Mouse (Mus musculus): ENCODE results near the gene Gm9887. TPM values are rescaled to one million over a fixed set of nuclear protein-coding genes. Genes with fewer than 3 reads are reported as not detected.

Gm9887 gene
- 1.4 and 1.9 TPM in 2 replicates for polyA plus RNA-seq (2015; fragmentation: Nextera tagmentation; extraction: Ambion mirVana)

DNA sequence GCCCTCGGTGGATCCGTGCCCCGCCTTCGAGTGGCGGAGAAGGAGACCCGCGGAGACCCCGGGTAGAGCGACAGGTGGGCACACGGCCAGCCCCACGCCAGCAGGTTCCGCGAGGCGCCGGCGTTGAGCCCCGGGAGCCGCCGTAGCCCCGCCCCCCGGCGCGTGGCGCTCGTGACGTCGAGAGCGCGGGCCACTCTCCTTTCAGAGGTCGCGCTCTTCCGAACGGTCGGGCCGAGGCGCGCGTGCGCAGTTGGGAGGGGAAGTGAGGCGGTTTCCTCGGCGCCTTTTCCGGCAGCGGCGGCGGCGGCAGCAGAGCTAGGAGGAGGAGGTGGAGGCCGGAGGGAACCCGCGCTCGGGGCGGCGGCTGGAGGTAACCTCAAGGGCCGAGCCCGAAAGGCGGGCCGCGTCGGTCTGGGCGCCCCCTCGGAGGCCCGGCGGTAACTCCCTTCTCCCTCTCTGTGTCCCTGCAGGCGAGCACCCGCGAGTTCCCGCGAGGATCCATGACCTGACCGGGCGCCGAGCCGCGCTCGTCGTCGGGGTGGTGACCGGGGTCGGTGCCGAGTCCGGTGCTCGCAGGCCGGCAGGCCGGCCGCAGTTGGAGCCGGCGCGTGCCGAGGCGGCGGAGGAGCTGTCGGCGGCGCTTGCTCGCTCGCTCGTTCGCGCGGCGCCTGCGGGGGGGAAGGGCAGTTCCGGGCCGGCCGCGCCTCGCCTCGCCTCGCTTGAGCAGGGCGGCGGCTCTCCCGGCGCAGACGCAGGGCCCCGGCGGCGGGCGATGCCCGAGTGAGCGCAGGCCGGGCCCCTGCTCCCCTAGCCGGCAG is at the start of gene Gm9887, which contains the start of gene Arf6:
Gene Gm9887, minus strand, starts transcription at position 605 of the 818 bp plus-strand sequence.
Gene Arf6, plus strand, starts transcription at position 297 of the 818 bp plus-strand sequence.

DNA sequence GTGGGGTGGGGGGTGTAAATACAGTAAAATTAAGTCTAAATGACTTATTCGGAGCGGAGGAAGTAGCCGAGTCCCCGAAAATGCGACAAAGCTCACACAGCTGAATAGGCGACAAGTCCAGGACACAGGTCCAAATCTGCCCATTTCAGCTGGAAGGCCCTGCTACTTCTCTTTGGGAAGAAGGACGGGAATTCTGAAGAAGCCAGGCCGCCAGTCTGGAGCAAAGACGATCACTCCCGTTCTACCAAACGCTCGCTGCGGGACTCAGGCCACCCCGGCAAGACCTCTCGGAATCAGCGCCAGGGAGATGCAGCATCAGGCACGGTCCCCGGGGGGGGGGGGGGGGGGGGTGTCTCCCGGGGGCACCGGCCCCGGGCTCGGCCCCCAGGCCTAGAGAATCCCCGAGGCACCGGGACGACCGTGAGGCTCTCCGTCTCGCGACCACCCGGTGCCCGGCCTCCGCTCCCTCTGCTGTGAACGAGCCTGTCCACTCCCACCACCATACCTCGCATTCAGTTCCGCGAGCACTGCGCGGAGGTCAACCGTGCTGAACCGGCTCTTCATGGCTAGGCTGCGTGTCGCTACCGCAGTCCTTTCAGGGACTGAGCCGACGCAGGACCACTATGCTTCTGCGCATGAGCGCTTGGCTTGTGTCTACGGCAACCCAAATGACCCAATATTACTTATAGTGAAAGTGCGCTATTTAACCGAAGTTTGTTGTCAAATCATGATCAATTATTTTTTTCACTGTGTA is 15.5 kb downstream of the Gm9887 start, which contains the start of gene Nemf:
Gene Nemf, minus strand, starts transcription at position 620 of the 754 bp plus-strand sequence.

Small RNA genes lying within 50 kb of the gene (microRNA-seq; reads per million reads assigned to microRNA genes)
- gene Gm47299 (ENCODE audit: borderline replicate concordance, insufficient number of aligned reads) (not detected), gene Gm47305 (ENCODE audit: borderline replicate concordance, insufficient number of aligned reads) (not detected)

Other genes with a start within 250 kb of the Gm9887 start
- 2,181 and 2,681 TPM in 2 replicates for gene Rps29, start 213.3 kb downstream of the Gm9887 start, polyA plus RNA-seq (2015; fragmentation: Nextera tagmentation; extraction: Ambion mirVana)
- gene Lrr1, start 203.6 kb downstream of the Gm9887 start, polyA plus RNA-seq (2015; fragmentation: Nextera tagmentation; extraction: Ambion mirVana): 7.7 and 9.0 TPM in 2 replicates
- gene Rpl36al, start 188.4 kb downstream of the Gm9887 start, polyA plus RNA-seq (2015; fragmentation: Nextera tagmentation; extraction: Ambion mirVana): 1,088 and 1,116 TPM in 2 replicates
- gene Mgat2, start 188.3 kb downstream of the Gm9887 start, polyA plus RNA-seq (2015; fragmentation: Nextera tagmentation; extraction: Ambion mirVana): 66.5 and 81.9 TPM in 2 replicates
- gene Gm49383, start 175.4 kb downstream of the Gm9887 start, polyA plus RNA-seq (2015; fragmentation: Nextera tagmentation; extraction: Ambion mirVana): 8.2 and 10.2 TPM in 2 replicates
- gene Dnaaf2, start 174.0 kb downstream of the Gm9887 start, polyA plus RNA-seq (2015; fragmentation: Nextera tagmentation; extraction: Ambion mirVana): 3.0 and 7.4 TPM in 2 replicates
- gene Gm49384, start 168.2 kb downstream of the Gm9887 start, polyA plus RNA-seq (2015; fragmentation: Nextera tagmentation; extraction: Ambion mirVana): 6.6 and 8.1 TPM in 2 replicates
- gene Pole2, start 144.3 kb downstream of the Gm9887 start, polyA plus RNA-seq (2015; fragmentation: Nextera tagmentation; extraction: Ambion mirVana): 8.6 and 11.1 TPM in 2 replicates
- gene Klhdc1, start 131.3 kb downstream of the Gm9887 start, polyA plus RNA-seq (2015; fragmentation: Nextera tagmentation; extraction: Ambion mirVana): 37.6 and 40.8 TPM in 2 replicates
- gene Klhdc2, start 75.8 kb downstream of the Gm9887 start, polyA plus RNA-seq (2015; fragmentation: Nextera tagmentation; extraction: Ambion mirVana): 135 and 144 TPM in 2 replicates
- gene Nemf, start 15.3 kb downstream of the Gm9887 start, polyA plus RNA-seq (2015; fragmentation: Nextera tagmentation; extraction: Ambion mirVana): 49.3 and 77.3 TPM in 2 replicates
- gene Arf6, start 308 bp downstream of the Gm9887 start, polyA plus RNA-seq (2015; fragmentation: Nextera tagmentation; extraction: Ambion mirVana): 82.0 and 82.7 TPM in 2 replicates
- gene Vcpkmt, start 210.6 kb upstream of the Gm9887 start, polyA plus RNA-seq (2015; fragmentation: Nextera tagmentation; extraction: Ambion mirVana): 23.3 and 24.3 TPM in 2 replicates

All from adrenal gland, postnatal 0 days (tissue).